Mouse (Mus musculus) urinary bladder, postnatal 36 days (tissue): ENCODE results near the gene Pappa2.

Experiments used
- DNase-seq, 2 experiments: peaks; one replicate each; pipeline ENCODE4 v3.0.0; 2022; ENCODE audit warnings: low spot score in 2 of 2, mixed read lengths in 1 of 2

Gene Pappa2

DNA sequence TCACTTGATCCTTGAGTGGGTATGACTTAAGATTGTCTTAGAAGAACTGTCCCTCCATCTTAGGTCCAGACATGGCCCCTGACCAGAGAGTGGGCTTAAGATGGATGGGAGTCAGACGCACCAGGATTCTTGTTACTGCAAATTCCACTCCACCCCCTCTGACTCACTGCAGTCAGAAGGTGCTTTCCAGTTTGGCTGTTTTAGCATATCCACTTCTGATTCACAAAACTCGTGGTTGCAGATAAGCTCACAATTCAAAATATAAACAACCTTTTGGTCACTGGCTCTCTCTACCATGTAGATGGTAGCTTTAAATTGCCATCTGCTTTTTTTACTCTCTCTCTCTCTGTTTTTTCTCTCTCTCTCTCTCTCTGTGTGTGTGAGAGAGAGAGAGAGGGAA, 214.4 kb downstream of the Pappa2 start:
- DNase-seq, result no peak

- DNase-seq, result no peak
Observed at GRCm38 (mm10) chr1:158764727-158765126, 215.6 kb downstream of the Pappa2 start.

DNA sequence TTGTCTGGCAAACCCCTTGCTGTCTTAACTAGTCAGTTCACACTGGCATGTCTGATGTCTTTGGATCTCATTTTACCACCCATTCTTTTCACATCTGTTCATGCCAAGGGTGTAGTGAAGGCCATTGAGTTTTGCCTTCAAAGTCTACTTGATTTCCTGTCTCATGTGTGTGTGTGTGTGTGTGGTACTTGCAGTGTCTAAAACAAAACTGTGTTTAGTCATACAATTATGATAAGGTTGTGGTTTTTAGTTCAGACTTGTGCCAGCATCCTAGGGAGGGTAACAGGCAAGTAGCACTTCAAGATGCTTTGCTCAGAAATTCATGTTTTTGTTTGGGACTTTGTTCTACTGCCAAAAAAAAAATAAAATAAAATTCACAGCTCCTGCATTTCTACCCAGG, 216.1 kb downstream of the Pappa2 start:
- no peak for DNase-seq

- peak in 1 of 2 experiments; percentile 21 for DNase-seq
Observed at GRCm38 (mm10) chr1:158748356-158749096, 231.8 kb downstream of the Pappa2 start.

GRCm38 (mm10) chr1:158741449-158741848, 238.8 kb downstream of the Pappa2 start:
- no peak for DNase-seq

GRCm38 (mm10) chr1:158740949-158741348, 239.3 kb downstream of the Pappa2 start:
- DNase-seq, result no peak

GRCm38 (mm10) chr1:158740161-158740766, 240.0 kb downstream of the Pappa2 start:
- DNase-seq, result no peak

GRCm38 (mm10) chr1:158739132-158739919, 241.0 kb downstream of the Pappa2 start:
- DNase-seq, result peak; percentile 17 to 38

GRCm38 (mm10) chr1:158732868-158733496, 247.3 kb downstream of the Pappa2 start:
- DNase-seq, result no peak

DNA sequence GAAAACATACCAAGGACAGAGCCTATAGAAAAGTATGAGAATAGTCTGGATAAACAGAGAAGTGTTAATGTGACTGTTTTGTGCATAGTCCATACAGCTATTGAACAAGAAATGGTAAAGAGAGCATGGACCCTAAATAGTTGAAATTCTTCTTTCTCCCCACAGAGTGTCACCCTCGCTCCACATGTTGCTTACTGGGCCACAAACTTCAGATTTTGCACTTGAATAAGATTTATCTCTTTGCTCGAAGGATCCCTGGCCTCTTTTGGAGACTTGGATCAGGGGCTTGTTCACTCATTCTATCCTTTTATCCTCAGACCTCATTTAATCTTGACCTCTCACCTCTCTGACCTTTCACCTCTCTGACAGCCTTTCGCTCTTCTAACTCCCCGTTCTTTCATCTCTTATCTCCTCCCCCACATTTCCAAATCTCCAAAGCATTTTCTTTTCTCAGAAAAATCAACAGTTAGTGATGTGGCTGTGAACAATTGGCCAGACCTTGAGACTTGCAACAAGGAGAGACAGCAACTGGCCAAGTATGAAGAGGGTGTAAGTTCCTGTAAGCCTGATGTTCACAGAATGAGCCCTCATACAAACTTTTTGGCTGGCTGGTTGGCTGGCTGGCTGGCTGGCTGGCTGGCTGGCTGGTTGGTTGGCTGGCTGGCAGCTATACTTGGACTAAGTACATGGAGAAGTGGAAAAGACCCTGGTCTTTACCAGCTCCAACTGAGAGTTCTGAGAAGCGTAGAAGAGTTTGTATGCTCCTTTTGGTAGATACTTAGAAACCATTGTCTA, 266.8 kb downstream of the Pappa2 start:
- peak; percentile 3 to 21 for DNase-seq

DNA sequence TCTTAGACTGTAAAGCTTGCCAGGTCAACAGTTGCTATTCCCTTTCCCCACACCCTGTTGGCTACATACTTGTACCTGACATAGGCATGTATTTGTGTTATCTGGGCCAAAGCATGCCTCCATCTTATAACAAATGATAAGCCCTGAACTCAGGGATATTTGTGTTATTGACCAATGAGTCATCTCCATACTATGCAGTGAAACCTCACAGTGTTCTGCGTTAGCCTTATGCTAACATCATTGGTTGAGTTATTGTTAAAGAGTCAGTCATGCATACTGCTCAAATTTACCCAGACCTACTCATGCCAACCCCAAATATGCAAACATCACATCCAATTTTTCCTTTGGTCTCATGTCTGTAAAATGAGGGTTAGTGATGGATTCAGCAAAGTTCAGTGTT, 279.0 kb downstream of the Pappa2 start:
- no peak for DNase-seq

GRCm38 (mm10) chr1:158700147-158700546, 280.1 kb downstream of the Pappa2 start:
- no peak for DNase-seq

DNA sequence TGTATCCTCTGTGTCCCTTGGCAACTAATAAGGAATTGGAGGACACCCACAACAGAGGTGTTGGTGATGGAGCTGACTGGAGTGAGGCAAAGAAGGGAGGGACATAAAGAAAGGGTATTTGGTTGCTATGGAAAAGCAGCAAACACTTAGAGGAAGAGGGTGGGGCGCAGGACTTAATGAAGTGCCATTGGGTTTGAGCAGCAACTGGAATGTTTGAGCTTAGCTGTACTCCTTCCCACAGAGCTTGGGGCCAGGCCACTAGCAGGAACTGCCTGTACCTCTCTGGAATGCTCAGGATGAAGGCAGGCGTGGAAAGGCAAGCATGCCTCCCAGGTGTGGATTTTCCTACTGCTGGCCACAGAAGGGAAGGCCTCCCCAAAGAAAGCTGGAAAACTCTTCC, 281.0 kb downstream of the Pappa2 start:
- DNase-seq, result no peak

- DNase-seq, result no peak
Observed at GRCm38 (mm10) chr1:158697859-158698569, 282.3 kb downstream of the Pappa2 start.

- DNase-seq, result no peak
Observed at GRCm38 (mm10) chr1:158697423-158697822, 282.9 kb downstream of the Pappa2 start.

- DNase-seq, result no peak
Observed at GRCm38 (mm10) chr1:158687726-158688125, 292.6 kb downstream of the Pappa2 start.

GRCm38 (mm10) chr1:158669971-158670592, 310.2 kb downstream of the Pappa2 start:
- peak; percentile 40 to 46 for DNase-seq

DNA sequence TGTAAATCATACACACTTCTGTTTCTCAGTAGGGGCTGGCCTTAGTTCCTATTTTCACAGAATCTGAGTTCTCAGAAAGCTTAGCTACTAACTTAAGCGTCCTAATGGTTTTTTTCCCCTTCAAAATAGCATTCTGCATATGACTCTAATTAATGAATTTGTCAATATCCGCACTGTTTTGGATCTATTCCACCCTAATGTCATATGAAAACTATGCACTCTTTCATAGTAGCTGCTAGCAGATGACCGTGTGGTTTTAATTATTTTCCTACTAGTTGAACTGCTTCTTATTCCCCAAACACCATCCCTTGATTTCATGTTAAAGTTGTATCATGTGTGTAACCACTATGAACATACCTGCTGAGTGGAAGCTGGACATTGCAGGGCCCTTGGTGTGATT, 314.3 kb downstream of the Pappa2 start:
- no peak for DNase-seq
